Mouse (Mus musculus) intestine, embryonic 14.5 days (tissue): Measurements from ENCODE around the gene Kat7. TPM values are rescaled to one million over a fixed set of nuclear protein-coding genes. Genes with fewer than 3 reads are reported as not detected.
A peak's percentile ranks its signal among the peaks of the same experiment; 100 is the strongest.

Experiments
- ATAC-seq: fragments of 200-750 bp; cut with Nextera tagmentation; replicated peaks from 2 replicates; pipeline ENCODE4 v1.8.0; 2017; ENCODE audit warnings: low read depth, moderate number of reproducible peaks, moderate TSS enrichment, moderate library complexity; ENCODE audit not compliant: low FRiP score, low TSS enrichment
- DNase-seq: peaks from one replicate; pipeline ENCODE4 v3.0.0-alpha.2; 2018; ENCODE audit warnings: low spot score
- H3K27ac ChIP-seq: fragments of 300-500 bp; sonication (generic); 2 replicates; pipeline ENCODE4 v1.5.1; 2014; ENCODE audit warnings: low read depth, mild to moderate bottlenecking, control low read depth
- H3K27me3 ChIP-seq: fragments of 300-500 bp; sonication (generic); replicated peaks from 2 replicates; pipeline ENCODE4 v1.6.1; 2014; ENCODE audit warnings: low read length, control low read depth; ENCODE audit not compliant: control insufficient read depth, insufficient read depth
- H3K36me3 ChIP-seq: fragments of 300-500 bp; sonication (generic); 2 replicates; pipeline ENCODE4 v1.6.1; 2014; ENCODE audit warnings: low read length, control low read depth; ENCODE audit not compliant: control insufficient read depth, insufficient read depth
- H3K4me1 ChIP-seq: fragments of 300-500 bp; sonication (generic); replicated peaks from 2 replicates; pipeline ENCODE4 v1.6.1; 2014; ENCODE audit warnings: low read length, control low read depth, mixed read lengths; ENCODE audit not compliant: control insufficient read depth, insufficient read depth
- H3K4me2 ChIP-seq: fragments of 300-500 bp; sonication (generic); 2 replicates; pipeline ENCODE4 v1.6.1; 2014; ENCODE audit warnings: low read length
- H3K4me3 ChIP-seq: fragments of 300-500 bp; sonication (generic); 2 replicates; pipeline ENCODE4 v1.5.1; 2014; ENCODE audit warnings: low read depth, low read length, control low read depth, mixed read lengths
- H3K9ac ChIP-seq: fragments of 300-500 bp; sonication (generic); 2 replicates; pipeline ENCODE4 v1.6.1; 2014; ENCODE audit warnings: mild to moderate bottlenecking, low read length
- H3K9me3 ChIP-seq: fragments of 300-500 bp; sonication (generic); 2 replicates; pipeline ENCODE4 v1.6.1; 2016; ENCODE audit warnings: low read length, control low read depth; ENCODE audit not compliant: control insufficient read depth
- WGBS: fragments of 180-500 bp; shearing (Covaris S2); extraction: QIAGEN DNeasy Blood & Tissue Kit; methylation state at CpG from one replicate; pipeline ENCODE4 v1.1.7; 2014; 5-methylcytosine and 5-hydroxymethylcytosine counted together
- polyA plus RNA-seq: library from polyadenylated mRNA; unstranded; fragments of >200 nt; fragmentation: Nextera tagmentation; extraction: Ambion mirVana; gene quantifications from 2 replicates; pipeline ENCODE4 v1.2.1, GENCODE M21; 2014

Kat7 gene
- polyA plus RNA-seq, 1 experiment from 2014 or later = 68.7 TPM

GRCm38 (mm10) chr11:95293017-95293624 lies 16.9 kb downstream of the Kat7 start:
- Histone ChIP-seq H3K36me3 (peaks cover 87% of the 10 kb centered on the region), H3K9me3 (no peaks in the 10 kb centered on the region), H3K9ac (no peak overlapping the region), H3K27me3 (no peaks in the 10 kb centered on the region), H3K4me2 (no peak overlapping the region), H3K4me1 (no peaks in the 10 kb centered on the region), H3K27ac (no peak overlapping the region), H3K4me3 (no peak overlapping the region)
- DNase-seq (no peak), ATAC-seq (no peak)
- WGBS = 88% methylated on average over 8 of the region's 8 CpGs

GRCm38 (mm10) chr11:95291998-95292397 lies 18.0 kb downstream of the Kat7 start:
- peaks cover 86% of the 10 kb centered on the region for H3K36me3 ChIP-seq
- WGBS = 77% methylated on average over 4 of the region's 4 CpGs
- no peak for ATAC-seq
- H3K27ac ChIP-seq = no peak overlapping the region
- no peak for DNase-seq
- H3K9ac ChIP-seq = no peak overlapping the region
- no peaks in the 10 kb centered on the region for H3K27me3 ChIP-seq
- no peak overlapping the region for H3K4me2 ChIP-seq
- H3K4me1 ChIP-seq = no peaks in the 10 kb centered on the region
- H3K4me3 ChIP-seq = no peak overlapping the region
- H3K9me3 ChIP-seq = no peaks in the 10 kb centered on the region

- Histone ChIP-seq H3K4me2 (no peak overlapping the region), H3K27me3 (no peaks in the 10 kb centered on the region), H3K4me1 (no peaks in the 10 kb centered on the region), H3K27ac (no peak overlapping the region), H3K9ac (no peak overlapping the region), H3K4me3 (no peak overlapping the region), H3K9me3 (no peaks in the 10 kb centered on the region), H3K36me3 (peaks cover 99% of the 10 kb centered on the region)
- ATAC-seq = no peak
- DNase-seq = no peak
- 94% methylated on average over 5 of the region's 5 CpGs for WGBS
Measured at GRCm38 (mm10) chr11:95282331-95282730, 27.7 kb downstream of the Kat7 start.

- Histone ChIP-seq H3K4me2 (no peak overlapping the region), H3K9ac (no peak overlapping the region), H3K4me1 (no peaks in the 10 kb centered on the region), H3K9me3 (no peaks in the 10 kb centered on the region), H3K36me3 (peaks cover 100% of the 10 kb centered on the region), H3K27ac (no peak overlapping the region), H3K27me3 (no peaks in the 10 kb centered on the region), H3K4me3 (no peak overlapping the region)
- DNase-seq (no peak), ATAC-seq (no peak)
- WGBS = 92% methylated on average over 4 of the region's 4 CpGs
Measured at GRCm38 (mm10) chr11:95279061-95279659, 30.9 kb downstream of the Kat7 start.

- no peaks in the 10 kb centered on the region for H3K27me3 ChIP-seq
- no peaks in the 10 kb centered on the region for H3K4me1 ChIP-seq
- no peak overlapping the region for H3K27ac ChIP-seq
- peaks cover 98% of the 10 kb centered on the region for H3K36me3 ChIP-seq
- H3K9me3 ChIP-seq = no peaks in the 10 kb centered on the region
- 84% methylated on average over 6 of the region's 6 CpGs for WGBS
- DNase-seq (no peak), ATAC-seq (no peak)
- H3K4me3 ChIP-seq = no peak overlapping the region
- no peak overlapping the region for H3K4me2 ChIP-seq
- H3K9ac ChIP-seq = no peak overlapping the region
Measured at GRCm38 (mm10) chr11:95276056-95276455, 34.0 kb downstream of the Kat7 start.

- Histone ChIP-seq H3K4me2 (no peak overlapping the region), H3K36me3 (peaks cover 96% of the 10 kb centered on the region), H3K4me1 (no peaks in the 10 kb centered on the region), H3K9ac (no peak overlapping the region), H3K27me3 (no peaks in the 10 kb centered on the region), H3K4me3 (no peak overlapping the region), H3K9me3 (no peaks in the 10 kb centered on the region), H3K27ac (no peak overlapping the region)
- DNase-seq (no peak), ATAC-seq (no peak)
- WGBS = 77% methylated on average over 3 of the region's 3 CpGs
Measured at GRCm38 (mm10) chr11:95274613-95275012, 35.4 kb downstream of the Kat7 start.

GRCm38 (mm10) chr11:95273661-95274060 lies 36.4 kb downstream of the Kat7 start:
- 71% methylated on average over 5 of the region's 5 CpGs for WGBS
- ATAC-seq (0 out of 2 replicates have a peak, but pooled peaks have one; percentile 12), DNase-seq (no peak)
- Histone ChIP-seq H3K36me3 (peaks cover 92% of the 10 kb centered on the region), H3K4me1 (no peaks in the 10 kb centered on the region), H3K9me3 (no peaks in the 10 kb centered on the region), H3K27me3 (no peaks in the 10 kb centered on the region), H3K4me2 (no peak overlapping the region), H3K4me3 (no peak overlapping the region), H3K27ac (0 out of 2 replicates have a peak overlapping the region, but pooled peaks have one; percentile 4), H3K9ac (no peak overlapping the region)

- Histone ChIP-seq H3K4me2 (no peak overlapping the region), H3K27ac (no peak overlapping the region), H3K27me3 (no peaks in the 10 kb centered on the region), H3K9ac (no peak overlapping the region), H3K9me3 (no peaks in the 10 kb centered on the region), H3K4me1 (peaks cover 7% of the 10 kb centered on the region; the same call in 1 of the 2 replicates), H3K36me3 (peaks cover 23% of the 10 kb centered on the region), H3K4me3 (no peak overlapping the region)
- ATAC-seq = no peak
- DNase-seq = no peak
- WGBS = 59% methylated on average over 6 of the region's 6 CpGs
Measured at GRCm38 (mm10) chr11:95266540-95267245, 43.4 kb downstream of the Kat7 start.
